Mouse (Mus musculus) intestine, postnatal 0 days (tissue): Measurements from ENCODE around the gene Entpd1. TPM values are rescaled to one million over a fixed set of nuclear protein-coding genes. Genes with fewer than 3 reads are reported as not detected.
A peak's percentile ranks its signal among the peaks of the same experiment; 100 is the strongest.
"Not testable (repeated sequence)": the region's sequence is repeated elsewhere in the genome, so short reads cannot be mapped to it uniquely, and the experiment has no call there.

Source experiments
- ATAC-seq: fragments of 200-750 bp; cut with Nextera tagmentation; 2 replicates; pipeline ENCODE4 v1.8.0; 2017; ENCODE audit warnings: mild to moderate bottlenecking, moderate TSS enrichment, moderate library complexity
- H3K27ac ChIP-seq: fragments of 300-500 bp; sonication (generic); 2 replicates; pipeline ENCODE4 v1.5.1; 2014; ENCODE audit warnings: mild to moderate bottlenecking, low read depth, low read length, moderate library complexity
- H3K27me3 ChIP-seq: fragments of 300-500 bp; sonication (generic); replicated peaks from 2 replicates; pipeline ENCODE4 v1.6.1; 2014; ENCODE audit warnings: low read length, mixed read lengths; ENCODE audit not compliant: control insufficient read depth, insufficient read depth
- H3K36me3 ChIP-seq: fragments of 300-500 bp; sonication (generic); 2 replicates; pipeline ENCODE4 v1.6.1; 2014; ENCODE audit warnings: mild to moderate bottlenecking, moderate library complexity; ENCODE audit not compliant: control insufficient read depth, insufficient read depth
- H3K4me1 ChIP-seq: fragments of 300-500 bp; sonication (generic); replicated peaks from 2 replicates; pipeline ENCODE4 v1.6.1; 2014; ENCODE audit warnings: antibody characterized with exemption, low read length, mixed read lengths; ENCODE audit not compliant: control insufficient read depth, insufficient read depth
- H3K4me2 ChIP-seq: fragments of 300-500 bp; sonication (generic); replicated peaks from 2 replicates; pipeline ENCODE4 v1.6.1; 2014; ENCODE audit warnings: low read depth, mild to moderate bottlenecking, moderate library complexity
- H3K4me3 ChIP-seq: fragments of 300-500 bp; sonication (generic); 2 replicates; pipeline ENCODE4 v1.5.1; 2014; ENCODE audit warnings: low read depth, low read length
- H3K9ac ChIP-seq: fragments of 300-500 bp; sonication (generic); 2 replicates; pipeline ENCODE4 v1.6.1; 2014; ENCODE audit warnings: mild to moderate bottlenecking, low read depth, low read length
- H3K9me3 ChIP-seq: fragments of 300-500 bp; sonication (generic); 2 replicates; pipeline ENCODE4 v1.6.1; 2016; ENCODE audit warnings: mixed run types; ENCODE audit not compliant: control insufficient read depth
- CTCF ChIP-seq: sonication (generic); IDR thresholded peaks from 2 replicates; pipeline ENCODE4 v1.5.1; 2016; ENCODE audit warnings: low read depth, mild to moderate bottlenecking, control low read depth, antibody characterized with exemption, moderate library complexity
- WGBS: fragments of 180-500 bp; shearing (Covaris S2); extraction: QIAGEN DNeasy Blood & Tissue Kit; methylation state at CpG from one replicate; pipeline ENCODE4 v1.1.7; 2014; 5-methylcytosine and 5-hydroxymethylcytosine counted together
- polyA plus RNA-seq: library from polyadenylated mRNA; unstranded; fragments of >200 nt; fragmentation: Nextera tagmentation; extraction: Ambion mirVana; gene quantifications from 2 replicates; pipeline ENCODE4 v1.2.1, GENCODE M21; 2015

Gene Entpd1
- polyA plus RNA-seq, 1 experiment from 2014 or later = 6.8 TPM

DNA sequence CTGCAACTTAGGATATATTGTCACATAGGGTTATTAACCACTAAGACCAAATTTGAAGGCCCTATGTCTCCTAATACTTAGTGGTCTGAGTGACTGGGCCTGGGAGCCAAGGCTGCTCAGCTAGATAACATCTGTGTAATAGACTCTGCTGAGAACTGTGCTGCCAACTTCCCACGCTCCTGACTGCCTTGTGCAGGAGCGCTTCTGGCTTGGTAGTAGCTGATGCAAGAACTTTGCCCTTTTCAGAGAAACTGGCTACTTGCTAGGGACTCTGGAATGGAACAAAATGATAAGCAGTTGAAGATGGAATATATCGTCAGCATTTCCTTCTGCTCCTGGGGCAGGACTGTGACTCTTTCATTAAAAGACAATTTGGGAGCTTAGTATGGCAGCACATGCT, 16.9 kb upstream of the Entpd1 start:
- H3K27ac ChIP-seq = peak overlapping the region; percentile 15; the same call in 1 of the 2 replicates
- 44% methylated on average over 3 of the region's 3 CpGs for WGBS
- peaks cover 17% of the 10 kb centered on the region; the same call in 1 of the 2 replicates for H3K36me3 ChIP-seq
- no peak overlapping the region for H3K4me2 ChIP-seq
- H3K27me3 ChIP-seq = no peaks in the 10 kb centered on the region
- no peak for TF ChIP-seq CTCF
- H3K4me1 ChIP-seq = no peaks in the 10 kb centered on the region
- H3K9ac ChIP-seq = no peak overlapping the region
- no peak overlapping the region for H3K4me3 ChIP-seq
- ATAC-seq = peak; percentile 42; the same call in 1 of the 2 replicates
- no peaks in the 10 kb centered on the region for H3K9me3 ChIP-seq

DNA sequence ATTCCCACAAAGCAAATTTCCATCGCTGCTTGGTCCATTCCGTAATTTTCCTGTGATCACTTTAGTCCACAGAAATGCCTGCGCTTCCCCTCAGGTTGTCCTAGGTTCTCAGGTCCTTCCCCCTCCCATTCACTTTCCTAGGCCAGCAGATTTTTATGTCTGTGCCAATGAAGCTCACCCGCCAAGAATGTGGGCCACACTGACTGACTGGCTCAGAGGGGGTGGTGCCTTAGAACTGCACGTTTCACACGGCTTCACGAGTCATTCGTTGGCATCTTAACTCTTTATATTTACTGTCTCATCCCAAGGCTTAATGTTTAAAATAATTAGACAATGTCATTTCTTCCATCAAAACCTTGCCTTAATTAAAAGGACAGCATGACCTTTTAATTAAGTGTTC, 16.3 kb upstream of the Entpd1 start:
- 80% methylated on average over 8 of the region's 8 CpGs for WGBS

GRCm38 (mm10) chr19:40600846-40601245, 11.3 kb upstream of the Entpd1 start:
- H3K27ac ChIP-seq, H3K9ac ChIP-seq, H3K27me3 ChIP-seq, H3K9me3 ChIP-seq, H3K4me2 ChIP-seq, H3K4me1 ChIP-seq, H3K4me3 ChIP-seq, ATAC-seq: not testable (repeated sequence)
- peaks cover 41% of the 10 kb centered on the region for H3K36me3 ChIP-seq
- WGBS = 95% methylated on average over 5 of the region's 5 CpGs

More for the DNA sequence above, 16.3 kb upstream of the Entpd1 start:
- H3K27ac ChIP-seq = no peak overlapping the region
- no peaks in the 10 kb centered on the region for H3K27me3 ChIP-seq
- no peaks in the 10 kb centered on the region for H3K4me1 ChIP-seq
- no peaks in the 10 kb centered on the region for H3K9me3 ChIP-seq
- H3K9ac ChIP-seq = no peak overlapping the region
- H3K4me2 ChIP-seq = no peak overlapping the region
- H3K4me3 ChIP-seq = no peak overlapping the region
- ATAC-seq = no peak
- peaks cover 17% of the 10 kb centered on the region; the same call in 1 of the 2 replicates for H3K36me3 ChIP-seq
- no peak for TF ChIP-seq CTCF

DNA sequence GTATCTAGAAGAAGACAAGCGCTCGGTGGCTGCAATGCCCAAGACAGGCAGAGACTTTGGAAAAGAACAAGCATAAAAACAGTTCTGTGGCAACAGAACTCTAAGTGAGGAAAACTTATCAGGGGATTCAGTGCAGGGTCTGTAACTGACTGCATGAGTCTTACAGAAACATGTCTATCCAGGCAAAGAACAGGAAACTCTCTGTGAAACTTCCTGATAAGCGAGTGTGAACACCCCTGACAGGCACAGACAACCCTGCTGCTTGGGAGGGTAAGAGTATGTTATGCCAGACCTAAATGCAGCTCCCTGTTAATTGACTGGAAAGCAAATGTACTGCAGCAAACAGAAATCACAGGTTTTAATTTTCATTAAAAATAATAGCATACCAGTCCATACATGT, 10.3 kb upstream of the Entpd1 start:
- Histone ChIP-seq H3K27me3 (no peaks in the 10 kb centered on the region), H3K4me1 (no peaks in the 10 kb centered on the region), H3K27ac (no peak overlapping the region), H3K36me3 (peaks cover 48% of the 10 kb centered on the region), H3K4me2 (no peak overlapping the region), H3K9ac (no peak overlapping the region), H3K9me3 (no peaks in the 10 kb centered on the region), H3K4me3 (no peak overlapping the region)
- TF ChIP-seq CTCF = no peak
- 95% methylated on average over 3 of the region's 3 CpGs for WGBS
- no peak for ATAC-seq

- H3K4me1 ChIP-seq = no peaks in the 10 kb centered on the region
- no peak overlapping the region for H3K27ac ChIP-seq
- no peak for TF ChIP-seq CTCF
- no peaks in the 10 kb centered on the region for H3K27me3 ChIP-seq
- H3K4me3 ChIP-seq = no peak overlapping the region
- no peak for ATAC-seq
- no peak overlapping the region for H3K4me2 ChIP-seq
- WGBS = 94% methylated on average over 9 of the region's 9 CpGs
- no peaks in the 10 kb centered on the region for H3K9me3 ChIP-seq
- peaks cover 63% of the 10 kb centered on the region for H3K36me3 ChIP-seq
- no peak overlapping the region for H3K9ac ChIP-seq
Observed at GRCm38 (mm10) chr19:40605189-40605588, 7.0 kb upstream of the Entpd1 start.

DNA sequence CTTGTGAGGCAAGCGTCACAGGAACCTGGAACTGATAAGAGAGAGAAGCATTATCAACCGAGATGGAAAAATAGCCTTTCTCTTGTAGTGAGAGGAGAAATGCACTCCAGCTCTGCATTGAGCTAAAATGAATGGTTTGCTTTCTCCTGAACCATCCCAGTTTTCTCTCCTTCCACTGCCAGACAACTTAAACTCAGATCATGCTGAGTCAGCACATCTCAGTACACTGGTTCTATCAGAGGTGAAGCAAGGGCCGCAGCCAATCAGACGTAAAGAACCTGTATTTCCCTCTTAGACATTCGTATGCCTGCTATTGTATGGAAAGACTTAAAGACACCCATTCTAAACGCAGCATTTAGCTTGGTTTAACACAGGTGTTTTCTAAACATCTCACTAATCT, 4.5 kb upstream of the Entpd1 start:
- TF ChIP-seq CTCF = no peak
- ATAC-seq = no peak
- H3K9ac ChIP-seq = no peak overlapping the region
- no peak overlapping the region for H3K27ac ChIP-seq
- peaks cover 59% of the 10 kb centered on the region for H3K36me3 ChIP-seq
- no peaks in the 10 kb centered on the region for H3K27me3 ChIP-seq
- H3K4me3 ChIP-seq = no peak overlapping the region
- no peaks in the 10 kb centered on the region for H3K9me3 ChIP-seq
- H3K4me2 ChIP-seq = no peak overlapping the region
- peaks cover 5% of the 10 kb centered on the region for H3K4me1 ChIP-seq
- WGBS = 84% methylated on average over 6 of the region's 6 CpGs

GRCm38 (mm10) chr19:40614811-40615210, 2.6 kb downstream of the Entpd1 start:
- Histone ChIP-seq H3K9me3 (no peaks in the 10 kb centered on the region), H3K4me1 (peaks cover 5% of the 10 kb centered on the region), H3K4me3 (no peak overlapping the region), H3K27me3 (no peaks in the 10 kb centered on the region), H3K36me3 (no peaks in the 10 kb centered on the region), H3K27ac (no peak overlapping the region), H3K4me2 (no peak overlapping the region), H3K9ac (no peak overlapping the region)
- TF ChIP-seq CTCF = no peak
- WGBS = 64% methylated on average over 7 of the region's 7 CpGs
- ATAC-seq = no peak
